Mouse (Mus musculus) heart, postnatal 25 days (tissue): ENCODE results near the gene Mapre1. TPM values are rescaled to one million over a fixed set of nuclear protein-coding genes. Genes with fewer than 3 reads are reported as not detected.
"Not testable (repeated sequence)": the region's sequence is repeated elsewhere in the genome, so short reads cannot be mapped to it uniquely, and the experiment has no call there.

Experiments used
- DNase-seq: peaks from one replicate; pipeline ENCODE4 v3.0.0; 2022; ENCODE audit warnings: low spot score
- intact Hi-C: fragments of 180-260 bp; cut with DNase I; formaldehyde crosslinking; loops from one replicate; pipeline ENCODE4 v1.15.1; 2025
- total RNA-seq, 2 experiments: library from RNA; stranded (reverse); gene quantifications; 2 replicates each; pipeline ENCODE4 v1.2.3; 2021

Gene Mapre1
- total RNA-seq = 10 to 100 TPM; 57.8 to 60.0 TPM

DNA sequence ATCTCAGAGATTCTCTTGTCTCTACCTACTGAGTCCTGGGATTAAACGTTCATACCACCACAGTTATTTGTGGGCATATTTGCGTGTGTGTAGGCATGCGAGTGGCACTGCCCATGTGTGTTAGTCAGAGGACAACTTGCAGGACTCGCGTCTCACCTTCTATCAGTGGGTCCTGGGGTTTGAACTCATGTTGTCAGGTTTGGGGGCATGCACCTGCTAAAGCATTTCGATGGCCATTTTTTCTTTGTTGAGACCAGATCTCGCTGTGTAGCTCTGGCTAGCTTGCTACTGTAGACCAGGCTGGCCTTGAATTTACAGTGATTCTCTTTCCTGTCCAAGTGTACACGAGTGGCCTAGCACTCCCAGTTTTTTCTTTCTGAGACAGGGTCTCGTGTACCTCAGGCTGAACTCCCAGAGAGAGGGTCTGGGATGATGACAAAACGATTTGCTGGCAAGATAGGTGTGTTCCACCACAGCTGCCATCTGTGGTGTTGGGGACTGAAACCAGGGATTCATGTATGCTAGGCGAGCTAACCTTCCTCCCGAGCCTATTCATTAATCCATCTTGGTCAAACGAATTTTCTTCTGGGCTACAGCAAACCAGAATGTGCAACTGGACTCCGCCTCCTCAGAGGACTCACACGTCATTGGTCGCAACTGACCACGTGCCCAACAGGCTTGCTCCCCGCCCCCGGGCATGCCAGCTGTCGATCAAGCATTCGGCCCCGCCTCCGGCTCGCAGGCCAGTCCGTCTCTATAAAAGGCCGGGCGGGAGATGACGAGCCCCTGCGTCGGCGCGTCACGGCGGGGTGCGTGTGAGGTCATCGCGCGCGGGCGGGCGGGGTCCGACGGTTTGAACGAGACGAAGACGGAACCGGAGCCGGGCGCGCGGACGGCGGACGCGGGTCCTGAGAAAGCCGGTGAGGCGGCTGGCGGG lies at the start of gene Mapre1:
TSS of gene Mapre1 (plus strand) at position 775 of the 937 bp plus-strand sequence.
- DNase-seq = peak; percentile 99
- intact Hi-C loops = no loop called here

DNA sequence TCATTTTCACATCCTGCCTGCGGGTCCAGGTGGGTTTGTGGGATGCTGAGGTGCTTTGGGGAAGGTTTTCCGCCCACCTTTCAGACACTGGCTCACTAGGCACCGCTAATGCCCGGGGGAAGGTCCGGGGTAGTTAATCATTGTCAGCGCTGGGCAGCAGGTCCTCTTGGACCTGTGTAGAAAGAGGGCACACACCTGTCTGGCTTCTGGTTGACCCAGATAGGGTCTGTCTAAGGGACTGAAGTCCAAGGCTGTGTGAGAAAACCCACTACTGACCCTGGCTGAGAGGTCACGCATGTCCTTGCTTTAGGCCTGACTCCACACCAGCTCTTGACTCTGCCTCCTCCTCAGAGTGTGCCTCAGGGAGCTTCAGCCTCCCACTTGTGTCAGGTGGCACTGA lies 47.7 kb upstream of the Mapre1 start:
- not testable (repeated sequence) for DNase-seq

DNA sequence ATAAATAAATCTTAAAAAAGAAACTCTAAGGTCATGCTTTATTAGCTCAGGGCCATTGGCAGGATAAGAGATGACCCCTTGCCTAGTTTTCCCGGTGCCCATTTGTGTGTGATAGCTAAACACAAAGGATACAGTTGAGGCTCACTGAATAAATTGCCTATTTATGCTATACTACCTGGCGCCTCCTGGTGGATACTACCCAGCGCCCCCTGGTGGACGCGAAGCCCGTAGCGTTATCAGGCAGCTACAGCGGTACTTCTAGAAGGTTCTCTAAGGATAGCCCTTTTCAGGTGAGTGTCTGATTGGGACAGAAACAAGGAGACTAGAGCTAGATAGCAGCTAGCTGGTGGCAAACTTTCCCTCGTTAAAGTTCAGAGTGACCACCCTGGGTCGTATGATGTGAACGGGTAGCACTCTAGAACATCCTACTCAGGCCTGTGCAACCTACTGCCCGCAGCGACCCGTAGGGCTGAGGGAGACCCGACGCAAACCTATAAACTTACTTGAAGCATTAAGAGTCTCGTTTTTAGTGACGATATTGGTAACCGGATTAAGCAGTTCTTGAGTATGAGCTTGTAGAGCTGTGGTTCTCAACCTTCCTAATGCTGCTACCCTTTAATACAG lies 46.5 kb upstream of the Mapre1 start:
- intact Hi-C loops = no loop called here
- no peak for DNase-seq

More for the DNA sequence above, 47.7 kb upstream of the Mapre1 start:
- intact Hi-C loops = not testable (repeated sequence)

DNA sequence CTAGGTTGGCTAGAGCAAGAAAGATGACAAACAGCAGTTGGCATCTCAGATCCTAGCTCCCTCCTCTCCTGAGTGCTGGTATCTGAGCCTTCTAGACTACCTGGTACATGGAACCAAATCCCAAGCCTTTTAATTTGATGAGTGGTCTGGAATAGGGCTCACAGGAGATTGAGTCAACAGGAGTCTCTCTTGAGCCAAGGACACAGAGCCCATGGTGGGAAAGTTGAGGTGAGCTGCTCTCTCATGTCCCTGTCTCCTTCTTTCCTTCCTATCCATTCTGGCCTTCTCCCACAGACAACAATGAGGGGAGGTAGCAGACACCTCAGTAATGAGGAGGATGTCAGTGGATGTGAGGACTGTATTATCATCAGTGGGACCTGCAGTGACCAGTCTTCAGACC lies 44.7 kb upstream of the Mapre1 start, which contains the start of gene Dnmt3c:
TSS of gene Dnmt3c (plus strand) at position 301 of the 400 bp plus-strand sequence.
- DNase-seq = no peak
- intact Hi-C loops = no loop called here

DNA sequence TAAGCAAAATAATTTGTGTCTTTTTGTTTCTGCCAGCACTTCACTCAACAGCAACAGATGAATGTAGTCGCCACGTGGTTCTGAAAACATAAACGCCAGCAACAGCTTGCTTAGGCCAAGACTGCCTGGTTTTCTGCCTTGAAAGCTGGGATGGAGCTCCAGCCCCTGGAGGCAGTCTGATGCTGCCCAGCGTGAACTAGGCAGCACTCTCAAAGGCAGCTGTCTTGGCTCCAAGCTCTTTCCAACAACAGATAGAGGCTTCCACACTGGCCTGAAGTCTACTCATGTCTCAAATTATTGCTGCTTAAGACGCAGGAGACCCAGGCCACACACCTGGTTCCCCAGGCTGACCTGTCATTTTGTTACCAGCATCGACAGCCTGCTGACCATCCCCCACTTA lies 37.7 kb upstream of the Mapre1 start:
- no peak for DNase-seq
- intact Hi-C loops = no loop called here

DNA sequence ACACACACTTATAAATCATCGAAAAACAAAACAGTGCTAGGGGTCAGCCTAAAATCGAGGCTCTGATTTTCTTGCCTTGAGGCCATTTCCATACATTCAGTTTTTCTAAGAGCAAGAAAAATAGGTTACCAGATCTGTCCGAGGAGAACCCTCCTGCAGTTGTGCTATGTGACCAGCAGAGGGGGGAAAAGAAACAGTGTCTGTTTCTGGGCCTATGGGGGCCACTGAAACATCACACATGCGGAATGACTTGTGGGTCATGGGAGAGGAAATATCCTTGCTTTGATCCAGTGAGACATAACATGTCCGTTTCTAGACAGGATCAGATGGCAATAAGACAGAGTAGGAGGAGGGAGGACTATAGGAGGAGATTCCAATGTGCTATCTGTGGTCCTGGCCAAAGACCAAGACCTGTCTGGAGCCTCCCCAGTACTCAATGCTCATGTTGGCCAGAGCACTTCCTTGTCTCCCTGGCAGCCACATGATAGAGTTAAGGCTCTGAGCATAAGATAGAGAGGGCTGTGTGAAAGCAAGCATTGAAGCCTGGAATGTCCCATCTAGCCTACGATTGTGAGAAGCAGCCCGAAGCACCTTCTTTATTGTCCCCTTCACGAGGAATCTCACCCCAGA lies 30.3 kb upstream of the Mapre1 start:
- no peak for DNase-seq
- intact Hi-C loops = loop anchor here (2.0 to 5.0 kb wide), 3 partner anchors 81 to 221 kb away; no protein-coding TSS in a partner anchor

DNA sequence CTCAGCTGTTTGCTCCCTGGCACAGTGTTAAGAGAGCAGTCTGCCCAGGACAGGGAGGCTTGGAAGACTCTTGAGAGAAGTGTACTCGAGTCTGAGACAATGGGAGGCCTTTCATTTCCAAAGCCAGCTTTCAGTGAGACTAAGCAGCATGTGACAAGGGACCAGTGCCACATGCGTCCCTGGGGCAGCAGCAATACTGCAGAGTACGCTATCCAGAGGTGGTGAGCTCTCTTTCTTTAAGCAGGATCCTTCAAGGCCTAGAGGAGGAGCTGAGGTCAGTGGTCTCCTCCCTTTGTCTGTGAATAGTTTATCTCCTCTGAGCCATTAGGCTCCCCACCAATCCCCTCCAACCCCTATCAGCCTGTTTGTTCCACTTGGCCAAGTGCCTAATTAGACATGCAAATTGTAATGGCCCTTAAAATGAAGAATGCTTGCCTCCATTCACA lies 28.4 kb upstream of the Mapre1 start:
- no peak for DNase-seq
- intact Hi-C loops = loop anchor here (5.0 kb wide), 2 partner anchors 80 to 220 kb away; no protein-coding TSS in a partner anchor

DNA sequence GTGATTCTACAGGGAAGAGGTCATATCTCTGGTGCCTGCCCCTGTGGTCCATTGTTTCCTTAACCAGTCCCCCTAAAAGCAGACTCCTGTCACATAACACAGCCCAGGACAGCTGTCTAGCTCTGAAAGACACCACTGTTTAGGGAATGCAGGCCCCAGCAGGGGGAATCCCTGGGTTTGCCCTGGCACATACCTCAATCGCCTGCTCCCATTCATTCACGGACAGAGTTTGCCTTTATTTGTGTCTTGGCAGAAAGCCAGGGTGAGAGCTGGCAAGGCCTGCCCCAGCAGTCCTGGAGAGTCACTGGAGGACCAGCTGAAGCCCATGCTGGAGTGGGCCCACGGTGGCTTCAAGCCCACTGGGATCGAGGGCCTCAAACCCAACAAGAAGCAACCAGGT lies 27.8 kb upstream of the Mapre1 start:
- intact Hi-C loops = loop anchor here (5.0 kb wide), 2 partner anchors 79 to 219 kb away; no protein-coding TSS in a partner anchor

DNA sequence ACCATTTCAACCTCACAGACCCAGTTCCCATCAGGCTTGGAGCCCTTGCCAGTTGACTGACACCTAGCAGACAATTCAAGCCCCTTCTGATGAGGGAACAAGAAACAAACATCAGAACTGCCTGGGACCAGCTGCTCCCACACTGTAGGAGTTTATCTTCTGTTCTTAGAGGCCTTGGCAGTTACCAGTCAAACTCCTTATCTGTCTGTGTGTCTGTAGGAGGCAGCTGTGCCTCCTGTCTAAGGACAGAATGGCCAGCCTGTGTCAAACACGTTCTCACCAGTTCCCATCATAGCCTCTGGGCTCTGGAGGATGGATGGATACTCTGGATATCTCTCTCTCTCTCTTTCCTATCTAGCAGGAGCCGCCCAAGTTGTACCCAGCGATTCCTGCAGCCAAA lies 23.2 kb upstream of the Mapre1 start:
- intact Hi-C loops, DNase-seq: not testable (repeated sequence)

More for the DNA sequence above, 27.8 kb upstream of the Mapre1 start:
- no peak for DNase-seq

DNA sequence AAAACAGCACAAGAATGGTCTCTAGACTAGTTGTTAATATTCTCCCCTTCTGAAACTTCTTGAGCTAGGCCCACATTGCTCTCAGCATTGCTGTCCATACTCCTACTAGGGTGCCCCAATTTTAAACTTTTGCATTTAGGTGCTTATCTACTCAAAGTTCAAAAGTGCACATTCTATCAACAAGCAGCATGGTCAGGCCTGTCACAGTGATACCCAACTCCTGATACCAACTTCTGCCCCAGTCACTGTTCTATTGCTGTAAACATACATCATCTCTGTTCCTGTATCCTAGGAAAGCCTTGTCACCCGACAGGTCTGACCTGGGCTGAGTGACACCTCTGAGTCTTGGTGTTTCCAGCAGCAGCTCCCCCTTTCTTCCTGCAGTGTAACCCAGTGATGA lies 18.0 kb upstream of the Mapre1 start:
- DNase-seq = no peak
- intact Hi-C loops = no loop called here

DNA sequence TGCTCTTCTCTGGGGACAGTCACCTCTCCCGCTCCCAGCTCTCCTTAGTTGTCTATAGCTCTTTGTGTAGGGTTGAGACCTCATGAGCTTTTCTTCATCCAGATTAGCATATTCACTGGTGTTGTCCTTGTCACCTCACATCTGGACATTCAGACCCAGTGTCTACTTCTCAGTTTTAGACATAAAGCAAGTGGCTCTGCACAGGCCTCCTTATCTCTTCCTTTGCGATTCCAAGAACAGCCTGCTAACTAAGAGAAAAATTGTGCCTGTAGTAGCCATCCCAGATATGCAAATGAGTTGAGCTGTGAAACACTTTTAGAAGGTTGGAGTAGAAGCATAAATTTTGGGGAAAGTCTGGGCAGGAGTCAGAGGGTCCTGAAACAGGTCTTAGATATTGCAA lies 16.6 kb upstream of the Mapre1 start:
- intact Hi-C loops = no loop called here
- DNase-seq = no peak

DNA sequence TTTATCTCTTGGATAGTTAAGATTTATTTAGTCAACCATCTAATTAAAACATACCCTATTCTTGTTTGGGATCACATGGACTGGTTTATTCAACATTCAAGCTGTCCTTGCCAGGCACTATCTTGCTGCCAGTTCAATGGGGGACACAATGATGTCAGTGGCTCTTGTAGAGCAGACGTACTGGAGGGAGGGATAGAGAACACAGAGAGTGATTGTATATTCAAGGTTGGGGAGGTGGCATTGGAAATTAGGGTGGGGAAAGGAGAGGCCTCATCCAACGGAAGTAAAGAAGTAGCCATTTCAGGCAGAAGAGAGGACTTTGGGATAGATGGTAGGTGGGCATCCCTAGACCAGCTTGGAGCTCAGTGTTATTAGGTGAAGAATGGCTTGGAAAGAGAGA lies 16.2 kb upstream of the Mapre1 start:
- no peak for DNase-seq
- intact Hi-C loops = no loop called here

DNA sequence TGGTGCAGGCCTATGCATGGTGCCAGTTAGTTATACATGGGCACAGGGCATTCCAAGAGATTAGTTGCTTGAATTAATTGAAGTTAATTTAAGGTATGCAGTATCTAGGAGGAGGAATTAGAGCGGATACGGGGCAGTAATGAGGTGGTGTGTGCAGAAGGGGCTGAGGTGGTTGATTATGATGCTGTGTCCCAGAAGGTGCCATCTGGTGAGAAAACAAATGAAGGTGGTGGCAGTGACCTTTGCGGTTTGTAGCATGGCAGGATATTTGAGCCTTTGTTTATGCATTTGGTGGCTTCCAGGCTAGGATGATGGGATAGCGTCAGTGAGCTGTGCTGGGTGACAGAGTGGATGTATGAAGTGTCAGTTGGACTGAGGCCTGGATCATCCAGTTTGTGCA lies 15.8 kb upstream of the Mapre1 start:
- intact Hi-C loops = no loop called here
- no peak for DNase-seq

DNA sequence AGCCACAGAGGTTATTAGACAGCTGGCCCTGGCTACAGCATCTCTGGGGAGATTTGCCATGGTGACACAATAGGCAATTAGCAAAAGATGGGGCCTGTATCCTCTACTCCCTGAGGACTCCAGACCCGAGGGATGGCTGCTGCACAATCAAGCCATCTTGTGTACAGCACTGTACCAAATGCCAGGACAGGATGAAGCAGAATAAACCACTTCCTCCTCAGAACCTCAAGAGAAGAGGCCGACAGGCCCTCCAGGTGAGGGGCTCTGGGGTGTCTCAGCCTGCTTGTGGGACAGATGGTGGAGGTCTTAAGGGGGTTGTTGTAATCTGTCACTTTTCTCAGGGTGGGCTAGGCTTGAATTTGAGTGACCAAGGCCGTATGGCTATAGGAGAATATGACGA lies 7.0 kb upstream of the Mapre1 start:
- DNase-seq = no peak
- intact Hi-C loops = no loop called here

DNA sequence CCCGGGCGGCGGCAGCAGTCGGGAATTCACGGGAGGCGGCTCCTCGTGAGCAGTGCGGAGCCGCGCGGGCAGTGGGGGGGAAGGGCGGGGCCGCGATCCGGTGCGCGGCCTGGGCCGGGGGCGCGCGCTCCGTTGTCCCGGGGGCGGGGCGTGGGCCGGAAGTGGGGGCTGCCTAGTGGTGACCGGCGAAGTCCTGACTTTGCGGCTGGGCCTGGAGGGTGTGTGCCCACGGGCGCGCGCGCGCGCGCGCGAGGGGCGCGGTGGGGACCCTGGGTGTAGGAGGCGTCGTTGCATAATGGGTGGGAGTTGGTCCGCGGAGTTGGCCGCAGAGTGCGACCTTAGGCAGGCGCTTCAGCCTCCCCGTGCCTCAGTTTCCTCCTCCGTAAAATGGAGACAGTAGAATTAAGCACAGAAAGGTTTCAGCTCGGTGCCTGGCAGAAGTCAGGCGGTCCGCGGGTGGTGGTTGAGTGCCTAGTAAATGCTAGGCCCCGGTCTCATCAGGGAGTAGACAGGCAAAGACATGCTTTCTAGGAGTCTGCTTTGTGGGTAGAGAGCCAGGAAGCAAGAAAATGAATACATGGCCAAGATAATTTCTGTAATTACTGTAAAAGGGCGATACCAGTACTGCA lies 477 bp downstream of the Mapre1 start:
- intact Hi-C loops = no loop called here
- no peak for DNase-seq

DNA sequence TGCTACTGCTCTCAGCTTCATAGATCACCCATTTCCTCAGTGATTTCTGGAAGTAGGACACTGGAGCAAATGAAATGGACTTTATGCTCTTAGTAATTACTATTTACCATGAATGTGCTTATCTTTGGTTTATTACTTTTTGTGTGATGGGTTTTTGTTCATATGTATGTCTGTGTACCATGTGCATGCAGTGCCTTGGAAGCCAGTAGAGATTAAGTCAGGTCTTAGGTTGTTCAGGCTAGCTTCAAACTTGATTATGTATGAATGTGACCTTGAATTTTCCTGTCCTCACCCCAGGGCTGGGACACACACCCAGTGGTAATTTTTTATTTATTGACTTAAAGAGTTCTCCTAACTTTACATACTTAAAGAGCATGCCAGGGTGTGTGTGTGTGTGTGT lies 6.9 kb downstream of the Mapre1 start:
- DNase-seq = no peak
- intact Hi-C loops = no loop called here

DNA sequence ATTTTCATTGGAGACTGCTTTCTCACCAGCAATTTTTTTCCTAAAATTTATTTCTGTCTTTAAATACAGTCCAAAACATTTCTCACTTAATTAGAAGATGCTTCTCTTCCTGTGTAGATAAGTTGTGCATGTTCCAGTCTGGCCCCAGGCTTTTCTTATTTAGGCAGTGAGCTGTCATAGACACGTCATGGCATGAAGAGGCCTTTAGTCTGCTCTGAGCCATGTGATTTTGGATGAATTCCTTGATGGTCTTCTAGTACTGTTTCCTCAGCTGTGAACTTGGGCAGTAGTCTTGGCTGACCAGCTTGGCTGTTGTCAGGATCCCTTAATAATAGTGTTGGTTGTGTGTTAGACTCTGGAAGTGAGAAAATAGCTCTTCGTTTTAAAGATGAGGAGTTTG lies 9.3 kb downstream of the Mapre1 start:
- intact Hi-C loops = no loop called here

DNA sequence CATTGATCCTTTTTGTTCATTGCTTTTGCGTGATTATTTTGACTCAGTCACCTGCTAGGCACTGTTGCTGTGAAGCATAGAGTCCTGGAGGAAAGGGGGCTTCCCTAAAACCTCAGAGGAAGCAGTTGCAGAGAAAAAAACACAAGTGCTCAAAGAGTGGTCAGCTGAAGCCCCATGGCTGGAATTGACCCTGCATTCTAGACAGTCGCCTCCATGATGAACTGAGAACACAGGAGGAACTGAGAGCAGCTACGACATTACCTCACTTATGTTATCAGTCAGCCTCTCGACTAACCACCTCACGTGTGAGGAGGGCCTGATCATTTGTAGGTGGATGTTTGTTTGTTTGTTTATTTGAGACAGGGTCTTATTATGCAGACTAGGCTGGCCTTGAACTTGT lies 21.0 kb downstream of the Mapre1 start:
- intact Hi-C loops = no loop called here
- no peak for DNase-seq

More for the DNA sequence above, 9.3 kb downstream of the Mapre1 start:
- DNase-seq = no peak

DNA sequence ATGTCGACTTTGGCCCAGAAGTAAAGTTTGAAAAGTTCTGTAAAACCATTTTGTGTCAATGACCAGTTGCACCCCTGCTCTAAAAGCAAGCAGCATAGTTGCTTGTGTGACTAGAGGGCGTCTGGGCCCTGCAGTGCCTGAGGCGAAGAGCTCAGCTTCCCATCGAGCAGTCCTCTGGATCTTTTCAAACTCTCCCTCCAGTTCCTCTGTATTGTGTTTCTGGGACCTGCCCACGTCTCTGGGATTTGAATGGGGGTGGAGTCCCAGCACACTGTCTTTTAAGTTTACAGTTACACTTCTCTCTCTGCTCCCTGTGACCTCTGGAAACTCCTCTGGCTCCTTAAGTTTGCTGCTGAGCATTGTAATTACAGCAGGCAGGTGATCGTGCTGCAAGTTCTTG lies 26.4 kb downstream of the Mapre1 start:
- DNase-seq = no peak
- intact Hi-C loops = no loop called here

DNA sequence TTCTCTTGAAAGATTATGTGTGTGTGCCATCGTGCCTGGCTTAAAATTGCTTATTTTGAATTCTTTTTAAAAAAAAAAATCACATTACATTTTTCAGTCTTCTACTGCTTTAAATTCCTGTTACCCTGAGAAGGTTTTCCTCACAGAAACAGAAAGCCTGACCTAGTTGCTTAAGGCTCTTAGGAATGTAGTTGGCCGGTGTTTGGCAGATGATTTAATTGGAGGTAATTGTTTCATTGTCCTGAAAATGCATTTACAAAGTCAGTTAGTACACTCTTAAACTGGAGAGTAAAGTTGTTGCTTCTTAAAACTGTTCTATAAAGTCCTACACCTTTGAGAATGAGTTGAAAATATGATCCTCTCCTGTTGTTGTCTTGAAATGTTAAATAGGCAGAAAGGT lies 27.8 kb downstream of the Mapre1 start:
- no peak for DNase-seq
- intact Hi-C loops = no loop called here
